Mouse (Mus musculus) intestine, embryonic 14.5 days (tissue): ENCODE results near the gene Scgb1b2. TPM values are rescaled to one million over a fixed set of nuclear protein-coding genes. Genes with fewer than 3 reads are reported as not detected.

Experiments used
- ATAC-seq: fragments of 200-750 bp; cut with Nextera tagmentation; replicated peaks from 2 replicates; pipeline ENCODE4 v1.8.0; 2017; ENCODE audit warnings: low read depth, moderate number of reproducible peaks, moderate TSS enrichment, moderate library complexity; ENCODE audit not compliant: low FRiP score, low TSS enrichment
- DNase-seq: peaks from one replicate; pipeline ENCODE4 v3.0.0-alpha.2; 2018; ENCODE audit warnings: low spot score
- H3K27ac ChIP-seq: fragments of 300-500 bp; sonication (generic); 2 replicates; pipeline ENCODE4 v1.5.1; 2014; ENCODE audit warnings: low read depth, mild to moderate bottlenecking, control low read depth
- H3K27me3 ChIP-seq: fragments of 300-500 bp; sonication (generic); replicated peaks from 2 replicates; pipeline ENCODE4 v1.6.1; 2014; ENCODE audit warnings: low read length, control low read depth; ENCODE audit not compliant: control insufficient read depth, insufficient read depth
- H3K36me3 ChIP-seq: fragments of 300-500 bp; sonication (generic); 2 replicates; pipeline ENCODE4 v1.6.1; 2014; ENCODE audit warnings: low read length, control low read depth; ENCODE audit not compliant: control insufficient read depth, insufficient read depth
- H3K4me1 ChIP-seq: fragments of 300-500 bp; sonication (generic); replicated peaks from 2 replicates; pipeline ENCODE4 v1.6.1; 2014; ENCODE audit warnings: low read length, control low read depth, mixed read lengths; ENCODE audit not compliant: control insufficient read depth, insufficient read depth
- H3K4me2 ChIP-seq: fragments of 300-500 bp; sonication (generic); 2 replicates; pipeline ENCODE4 v1.6.1; 2014; ENCODE audit warnings: low read length
- H3K4me3 ChIP-seq: fragments of 300-500 bp; sonication (generic); 2 replicates; pipeline ENCODE4 v1.5.1; 2014; ENCODE audit warnings: low read depth, low read length, control low read depth, mixed read lengths
- H3K9ac ChIP-seq: fragments of 300-500 bp; sonication (generic); 2 replicates; pipeline ENCODE4 v1.6.1; 2014; ENCODE audit warnings: mild to moderate bottlenecking, low read length
- H3K9me3 ChIP-seq: fragments of 300-500 bp; sonication (generic); 2 replicates; pipeline ENCODE4 v1.6.1; 2016; ENCODE audit warnings: low read length, control low read depth; ENCODE audit not compliant: control insufficient read depth
- WGBS: fragments of 180-500 bp; shearing (Covaris S2); extraction: QIAGEN DNeasy Blood & Tissue Kit; methylation state at CpG from one replicate; pipeline ENCODE4 v1.1.7; 2014; 5-methylcytosine and 5-hydroxymethylcytosine counted together
- polyA plus RNA-seq: library from polyadenylated mRNA; unstranded; fragments of >200 nt; fragmentation: Nextera tagmentation; extraction: Ambion mirVana; gene quantifications from 2 replicates; pipeline ENCODE4 v1.2.1, GENCODE M21; 2014

Scgb1b2 gene
- not detected in 2 replicates for polyA plus RNA-seq

GRCm38 (mm10) chr7:31291721-31292120 lies at the start of gene Scgb1b2:
TSS of gene Scgb1b2 (minus strand) at chr7:31291821.
- Histone ChIP-seq H3K9ac (no peak within 1 kb of the TSS), H3K36me3 (no peaks in the 10 kb centered on the region), H3K9me3 (0 out of 2 replicates have a peak, but pooled peaks cover 3% of the 10 kb centered on the region), H3K27ac (no peak within 1 kb of the TSS), H3K4me3 (no peak within 1 kb of the TSS), H3K27me3 (no peaks in the 10 kb centered on the region), H3K4me2 (no peak within 1 kb of the TSS), H3K4me1 (no peaks in the 10 kb centered on the region)
- DNase-seq (no peak), ATAC-seq (no peak)
- WGBS, result 79% methylated on average over 3 of the region's 3 CpGs

- Histone ChIP-seq H3K4me2 (no peak within 1 kb of the TSS), H3K27ac (no peak within 1 kb of the TSS), H3K4me3 (no peak within 1 kb of the TSS), H3K9ac (no peak within 1 kb of the TSS), H3K4me1 (no peaks in the 10 kb centered on the region), H3K36me3 (no peaks in the 10 kb centered on the region), H3K27me3 (no peaks in the 10 kb centered on the region), H3K9me3 (0 out of 2 replicates have a peak, but pooled peaks cover 5% of the 10 kb centered on the region)
- no peak for ATAC-seq
- 84% methylated on average over 5 of the region's 5 CpGs for WGBS
- no peak for DNase-seq
These were observed 1.4 kb downstream of the Scgb1b2 start, which contains the start of gene Scgb2b2 for GRCm38 (mm10) chr7:31290208-31290607. TSS of gene Scgb2b2 (plus strand) at chr7:31290508.

Other genes starting within 250 kb of the Scgb1b2 start
- 18.1 and 22.8 TPM in 2 replicates for gene Fxyd5, start 249.3 kb downstream of the Scgb1b2 start, polyA plus RNA-seq
- gene Fxyd7, start 240.4 kb downstream of the Scgb1b2 start, polyA plus RNA-seq, result 21.1 and 23.0 TPM in 2 replicates
- gene Fxyd1, start 234.6 kb downstream of the Scgb1b2 start, polyA plus RNA-seq, result 71.8 and 74.1 TPM in 2 replicates
- 1.2 and 2.4 TPM in 2 replicates for gene Lgi4, start 232.5 kb downstream of the Scgb1b2 start, polyA plus RNA-seq
- gene Fxyd3, start 215.1 kb downstream of the Scgb1b2 start, polyA plus RNA-seq, result 70.2 and 71.5 TPM in 2 replicates
- 23.5 and 29.0 TPM in 2 replicates for gene Hpn, start 176.5 kb downstream of the Scgb1b2 start, polyA plus RNA-seq
- 0.99 and 2.4 TPM in 2 replicates for gene Scn1b, start 164.8 kb downstream of the Scgb1b2 start, polyA plus RNA-seq
- 54.2 and 66.2 TPM in 2 replicates for gene Gramd1a, start 135.9 kb downstream of the Scgb1b2 start, polyA plus RNA-seq
- not detected in 2 replicates for gene Scgb2b2, start 1.3 kb downstream of the Scgb1b2 start, polyA plus RNA-seq
- gene Scgb2b3, start 70.3 kb upstream of the Scgb1b2 start, polyA plus RNA-seq, result not detected in 2 replicates
- not detected in 2 replicates for gene Scgb1b3, start 83.8 kb upstream of the Scgb1b2 start, polyA plus RNA-seq